Mouse (Mus musculus): Measurements from ENCODE around the gene Cd209a. TPM values are rescaled to one million over a fixed set of nuclear protein-coding genes. Genes with fewer than 3 reads are reported as not detected.

Gene Cd209a
- polyA plus RNA-seq, 1 experiment from 2014 or later = not detected

DNA sequence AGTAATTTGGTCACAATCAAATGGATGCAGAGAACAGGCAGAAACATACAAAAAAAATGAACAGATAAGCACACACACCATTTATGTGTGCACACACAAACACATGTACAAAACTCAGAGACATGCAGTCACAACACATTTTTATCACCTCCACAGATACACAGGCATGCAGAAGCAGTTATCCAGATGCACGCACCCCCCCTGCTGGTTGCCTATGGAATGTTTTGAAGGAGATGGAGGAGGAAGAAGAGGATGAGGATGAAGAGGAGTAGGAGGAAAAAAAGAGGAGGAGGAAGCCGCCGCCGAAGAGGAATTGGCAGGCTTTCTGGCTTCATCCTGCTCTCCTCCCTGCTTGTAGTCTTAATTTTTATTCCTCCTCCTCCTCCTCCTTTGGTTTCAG lies 43.1 kb downstream of the Cd209a start:
- 72% methylated on average over 4 of the region's 4 CpGs for WGBS
- H3K27me3 ChIP-seq = no peaks in the 10 kb centered on the region
- no peak for ATAC-seq

DNA sequence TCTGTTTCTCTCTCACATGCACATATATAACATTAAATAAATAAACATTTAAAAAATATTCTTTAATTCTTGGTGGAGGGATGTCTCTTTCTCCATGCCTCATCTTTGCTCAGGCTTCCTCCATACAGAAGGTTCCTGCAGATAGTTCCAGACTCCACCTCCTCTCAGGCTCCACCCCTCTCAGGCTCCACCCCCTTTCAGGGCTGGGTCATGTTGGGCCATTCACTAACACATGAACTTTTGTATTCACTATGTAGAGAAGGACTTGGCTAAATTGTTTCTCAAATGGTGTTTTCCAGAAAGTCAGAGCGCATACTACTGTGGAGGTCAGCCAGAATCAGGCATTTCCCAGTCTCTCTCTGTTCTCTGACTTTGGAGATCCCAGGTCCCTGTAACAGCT lies 47.3 kb downstream of the Cd209a start:
- Histone ChIP-seq H3K9ac (replicated peaks) (no peak overlapping the region), H3K27ac (no peak overlapping the region), H3K27me3 (no peaks in the 10 kb centered on the region), H3K36me3 (no peaks in the 10 kb centered on the region), H3K4me1 (replicated peaks) (no peaks in the 10 kb centered on the region), H3K9me3 (no peaks in the 10 kb centered on the region), H3K4me3 (replicated peaks) (no peak overlapping the region), H3K4me2 (replicated peaks) (no peak overlapping the region)
- WGBS = 97% methylated on average over 1 of the region's 1 CpGs
- ATAC-seq = no peak

More for the DNA sequence above, 43.1 kb downstream of the Cd209a start:
- Histone ChIP-seq H3K9me3 (no peaks in the 10 kb centered on the region), H3K4me3 (replicated peaks) (no peak overlapping the region), H3K36me3 (no peaks in the 10 kb centered on the region), H3K9ac (replicated peaks) (no peak overlapping the region), H3K4me1 (replicated peaks) (no peaks in the 10 kb centered on the region), H3K27ac (no peak overlapping the region), H3K4me2 (replicated peaks) (no peak overlapping the region)

DNA sequence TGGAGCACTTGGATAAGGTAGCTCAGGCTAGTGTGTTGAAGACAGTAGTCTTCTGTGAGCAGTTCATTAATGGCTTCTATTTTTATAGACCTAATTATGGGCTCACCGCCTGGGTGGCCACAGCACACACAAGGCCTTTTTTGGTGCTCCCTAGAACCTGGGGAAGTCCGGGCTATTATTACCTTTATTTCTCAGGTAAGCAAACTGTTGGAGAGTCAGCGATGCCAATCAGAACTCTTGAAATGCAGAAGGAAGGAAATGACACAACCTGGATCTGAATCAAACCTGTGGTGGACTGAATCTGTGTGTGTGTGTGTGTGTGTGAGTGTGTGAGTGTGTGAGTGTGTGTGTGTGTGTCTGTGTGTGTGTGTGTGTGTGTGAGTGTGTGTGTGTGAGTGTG lies 54.7 kb downstream of the Cd209a start, which contains the start of gene Fcer2a:
Gene Fcer2a, minus strand, starts transcription at position 55 of the 400 bp plus-strand sequence.
- WGBS = 86% methylated on average over 3 of the region's 3 CpGs
- H3K4me3 ChIP-seq (replicated peaks) = no peak within 1 kb of the TSS
- ATAC-seq = no peak

More for the DNA sequence above, 54.7 kb downstream of the Cd209a start, which contains the start of gene Fcer2a:
- Histone ChIP-seq H3K9ac (replicated peaks) (no peak within 1 kb of the TSS), H3K27me3 (no peaks in the 10 kb centered on the region), H3K4me1 (replicated peaks) (no peaks in the 10 kb centered on the region), H3K9me3 (no peaks in the 10 kb centered on the region), H3K4me2 (replicated peaks) (no peak within 1 kb of the TSS), H3K27ac (no peak within 1 kb of the TSS), H3K36me3 (no peaks in the 10 kb centered on the region)

Small RNA genes within 50 kb of the gene (microRNA-seq; reads per million reads assigned to microRNA genes)
- gene Gm24934 = not detected

Other genes with a start within 250 kb of the Cd209a start
- 93.4 and 99.6 TPM in 2 replicates for gene Mcoln1, start 248.5 kb downstream of the Cd209a start, polyA plus RNA-seq (2015; fragmentation: Nextera tagmentation; extraction: Ambion mirVana)
- gene Pnpla6, start 233.6 kb downstream of the Cd209a start, polyA plus RNA-seq (2015; fragmentation: Nextera tagmentation; extraction: Ambion mirVana) = 33.0 and 34.1 TPM in 2 replicates
- 1.1 and 1.3 TPM in 2 replicates for gene C330021F23Rik, start 181.0 kb downstream of the Cd209a start, polyA plus RNA-seq (2015; fragmentation: Nextera tagmentation; extraction: Ambion mirVana)
- 30.4 and 35.6 TPM in 2 replicates for gene Camsap3, start 161.7 kb downstream of the Cd209a start, polyA plus RNA-seq (2015; fragmentation: Nextera tagmentation; extraction: Ambion mirVana)
- 58.6 and 63.2 TPM in 2 replicates for gene Xab2, start 127.7 kb downstream of the Cd209a start, polyA plus RNA-seq (2015; fragmentation: Nextera tagmentation; extraction: Ambion mirVana)
- 117 and 119 TPM in 2 replicates for gene Pet100, start 127.4 kb downstream of the Cd209a start, polyA plus RNA-seq (2015; fragmentation: Nextera tagmentation; extraction: Ambion mirVana)
- 0.50 and 0.55 TPM in 2 replicates for gene Pcp2, start 123.4 kb downstream of the Cd209a start, polyA plus RNA-seq (2015; fragmentation: Nextera tagmentation; extraction: Ambion mirVana)
- 28.8 and 31.3 TPM in 2 replicates for gene Stxbp2, start 118.0 kb downstream of the Cd209a start, polyA plus RNA-seq (2015; fragmentation: Nextera tagmentation; extraction: Ambion mirVana)
- gene Retn, start 93.2 kb downstream of the Cd209a start, polyA plus RNA-seq (2015; fragmentation: Nextera tagmentation; extraction: Ambion mirVana) = 0.24 and 0.48 TPM in 2 replicates
- gene Mcemp1, start 83.2 kb downstream of the Cd209a start, polyA plus RNA-seq (2015; fragmentation: Nextera tagmentation; extraction: Ambion mirVana) = 0.40 TPM in 1 of 2 replicates, not detected in the other
- 9.6 and 12.4 TPM in 2 replicates for gene Fcor, start 76.6 kb downstream of the Cd209a start, polyA plus RNA-seq (2015; fragmentation: Nextera tagmentation; extraction: Ambion mirVana)
- gene Trappc5, start 72.7 kb downstream of the Cd209a start, polyA plus RNA-seq (2015; fragmentation: Nextera tagmentation; extraction: Ambion mirVana) = 58.6 and 60.2 TPM in 2 replicates
- gene Fcer2a, start 54.8 kb downstream of the Cd209a start, polyA plus RNA-seq (2015; fragmentation: Nextera tagmentation; extraction: Ambion mirVana) = 0.23 and 0.61 TPM in 2 replicates
- gene Clec4g, start 28.3 kb downstream of the Cd209a start, polyA plus RNA-seq (2015; fragmentation: Nextera tagmentation; extraction: Ambion mirVana) = not detected in 2 replicates
- gene Cd209e, start 105.3 kb upstream of the Cd209a start, polyA plus RNA-seq (2015; fragmentation: Nextera tagmentation; extraction: Ambion mirVana) = not detected in 2 replicates
- not detected in 2 replicates for gene Cd209d, start 129.6 kb upstream of the Cd209a start, polyA plus RNA-seq (2015; fragmentation: Nextera tagmentation; extraction: Ambion mirVana)
- not detected in 2 replicates for gene Cd209b, start 177.9 kb upstream of the Cd209a start, polyA plus RNA-seq (2015; fragmentation: Nextera tagmentation; extraction: Ambion mirVana)
- 0.40 and 0.75 TPM in 2 replicates for gene Cd209c, start 205.8 kb upstream of the Cd209a start, polyA plus RNA-seq (2015; fragmentation: Nextera tagmentation; extraction: Ambion mirVana)

Measured in midbrain, embryonic 13.5 days (tissue).